Mouse (Mus musculus) layer of hippocampus, adult 9-10 months (tissue): Measurements from ENCODE around the gene Gm10318.

Experiments
- DNase-seq: peaks from one replicate; pipeline ENCODE4 v3.0.0; 2022; ENCODE audit warnings: low spot score

The Gm10318 gene

GRCm38 (mm10) chr10:77852559-77852958 lies at the start of gene Gm10318:
Gm10318 (plus strand) TSS chr10:77852859.
- DNase-seq = no peak

DNA sequence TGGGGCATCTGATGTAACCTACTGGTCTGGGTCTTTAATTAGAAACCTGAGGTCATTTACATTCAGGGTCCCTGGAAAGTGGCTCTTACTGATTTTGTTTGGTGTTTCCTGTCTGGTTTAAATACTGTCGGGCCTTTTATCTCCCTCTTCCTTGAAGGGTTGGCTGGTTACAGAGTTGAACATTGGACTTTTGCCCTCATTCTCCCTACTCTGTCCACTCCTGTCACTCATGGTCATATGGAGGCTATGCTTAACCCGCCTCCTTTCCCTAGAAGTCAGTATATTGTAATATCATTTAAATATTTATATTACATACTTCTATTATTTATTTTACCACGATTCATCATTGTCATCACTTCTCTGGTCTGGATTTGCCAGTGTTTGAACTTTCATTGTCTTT lies 48.6 kb upstream of the Gm10318 start:
- no peak for DNase-seq

GRCm38 (mm10) chr10:77811743-77812142 lies 40.9 kb upstream of the Gm10318 start, which contains the start of gene Gm9507:
Gm9507 (minus strand) TSS chr10:77811843.
- no peak for DNase-seq

GRCm38 (mm10) chr10:77814382-77814781 lies 38.3 kb upstream of the Gm10318 start, which contains the start of gene Gm2696:
Gm2696 (plus strand) TSS chr10:77814682.
- no peak for DNase-seq

DNA sequence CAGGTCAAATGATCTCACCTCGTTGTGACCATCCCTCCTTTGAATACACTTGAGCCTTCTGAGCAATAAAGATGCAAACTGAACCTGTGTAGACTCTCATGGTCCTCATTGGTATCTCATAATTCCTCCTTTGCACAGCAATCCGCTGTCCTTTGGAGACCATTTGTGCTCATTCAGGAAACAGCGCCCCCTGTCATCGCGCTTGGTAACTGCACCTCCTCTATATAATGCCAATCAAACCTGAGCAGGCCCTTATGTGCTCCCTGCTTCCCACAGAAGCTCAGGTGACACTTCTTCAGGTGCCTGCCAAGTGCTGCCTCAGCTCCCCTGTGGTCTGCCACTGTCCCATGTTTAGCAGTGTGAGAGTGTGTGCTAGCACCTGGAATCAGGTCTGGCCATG lies 37.1 kb upstream of the Gm10318 start:
- no peak for DNase-seq

- DNase-seq = no peak
Measured at GRCm38 (mm10) chr10:77818523-77818922, 34.1 kb upstream of the Gm10318 start.

DNA sequence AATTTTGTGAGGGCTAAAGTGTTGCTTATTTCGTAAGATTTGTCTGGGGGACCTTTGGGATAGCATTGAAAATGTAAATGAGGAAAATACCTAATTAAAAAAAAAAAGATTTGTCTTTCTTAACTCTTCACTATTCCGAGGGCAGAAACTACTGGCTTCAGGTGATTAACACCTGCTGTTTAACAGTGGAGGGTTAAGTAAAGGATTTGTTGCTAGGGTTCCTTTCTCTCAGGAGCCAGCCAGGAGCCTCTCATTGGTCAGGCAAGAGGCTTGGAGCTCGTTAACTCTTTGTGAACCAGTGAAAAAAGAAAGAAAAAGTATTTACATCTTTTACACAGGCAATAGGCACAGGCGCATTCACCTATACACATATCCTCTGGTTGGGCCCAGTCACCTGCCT lies 33.5 kb upstream of the Gm10318 start:
- DNase-seq = no peak

GRCm38 (mm10) chr10:77826951-77827350 lies 25.7 kb upstream of the Gm10318 start, which contains the start of gene Krtap10-4:
Krtap10-4 (minus strand) TSS chr10:77827095.
- no peak for DNase-seq

- no peak for DNase-seq
Measured at GRCm38 (mm10) chr10:77835647-77836046, 17.0 kb upstream of the Gm10318 start, which contains the start of gene Krtap10-10. Krtap10-10 (plus strand) TSS chr10:77835947.

- DNase-seq = no peak
Measured at GRCm38 (mm10) chr10:77839006-77839405, 13.7 kb upstream of the Gm10318 start.

GRCm38 (mm10) chr10:77846503-77846902 lies 6.2 kb upstream of the Gm10318 start, which contains the start of gene Gm36176:
Gm36176 (plus strand) TSS chr10:77846803.
- DNase-seq = no peak

DNA sequence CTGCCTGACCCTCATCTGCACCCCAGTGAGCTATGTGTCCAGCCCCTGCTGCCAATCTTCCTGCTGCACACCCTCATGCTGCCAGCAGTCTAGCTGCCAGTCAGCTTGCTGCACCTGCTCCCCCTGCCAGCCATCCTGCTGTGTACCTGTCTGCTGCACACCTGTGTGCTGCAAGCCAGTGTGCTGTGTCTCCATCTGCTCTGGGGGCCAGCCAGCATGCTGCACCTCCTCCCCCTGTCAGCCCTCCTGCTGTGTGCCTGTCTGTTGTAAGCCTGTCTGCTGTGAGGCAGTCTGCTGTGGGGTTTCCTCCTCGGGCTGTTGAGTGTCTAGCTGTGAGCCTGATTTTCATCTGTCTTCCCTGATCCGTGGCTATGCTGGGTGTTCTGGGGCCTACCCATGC lies 5.7 kb upstream of the Gm10318 start:
- no peak for DNase-seq

DNA sequence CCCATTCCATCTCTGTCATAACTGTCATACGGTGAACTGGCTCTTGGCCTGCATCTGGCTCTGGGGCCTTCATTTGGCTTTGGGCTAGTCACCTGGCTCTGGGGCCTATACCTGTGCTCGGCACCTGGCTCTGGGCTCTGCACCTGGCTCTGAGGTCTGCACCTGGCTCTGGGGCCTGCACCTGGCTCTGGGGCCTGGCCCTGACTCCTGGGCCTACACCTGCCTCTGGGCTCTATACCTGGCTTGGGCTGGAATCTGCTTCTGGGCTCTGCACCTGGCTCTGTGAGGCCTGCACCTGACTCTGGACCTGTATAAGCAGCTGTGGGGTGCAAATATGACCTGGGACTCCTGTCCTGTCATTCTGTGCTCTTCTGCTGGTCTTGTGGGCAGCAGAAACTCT lies 5.1 kb upstream of the Gm10318 start:
- DNase-seq = no peak

DNA sequence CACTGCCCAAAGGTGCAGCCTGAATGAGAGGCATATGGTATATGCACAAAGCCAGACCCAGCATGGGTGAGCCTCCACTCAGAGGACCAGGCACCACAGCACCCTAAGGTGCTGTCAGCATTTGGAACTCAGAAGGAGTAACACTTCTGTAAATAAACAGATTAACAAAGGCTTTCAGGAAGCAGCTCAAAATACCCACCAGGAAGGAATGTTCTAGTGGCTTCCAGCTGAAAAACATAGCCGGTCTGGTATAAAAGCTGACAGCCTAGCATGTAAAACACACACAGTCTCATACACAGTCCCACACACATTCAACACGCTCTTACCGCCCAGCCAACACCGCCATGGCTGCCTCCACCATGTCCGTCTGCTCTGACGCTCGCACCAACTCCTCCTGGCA lies 9.0 kb downstream of the Gm10318 start, which contains the start of gene Gm3285:
Gene Gm3285 (plus strand): TSS at position 301 of the 400 bp plus-strand sequence.
- no peak for DNase-seq

DNA sequence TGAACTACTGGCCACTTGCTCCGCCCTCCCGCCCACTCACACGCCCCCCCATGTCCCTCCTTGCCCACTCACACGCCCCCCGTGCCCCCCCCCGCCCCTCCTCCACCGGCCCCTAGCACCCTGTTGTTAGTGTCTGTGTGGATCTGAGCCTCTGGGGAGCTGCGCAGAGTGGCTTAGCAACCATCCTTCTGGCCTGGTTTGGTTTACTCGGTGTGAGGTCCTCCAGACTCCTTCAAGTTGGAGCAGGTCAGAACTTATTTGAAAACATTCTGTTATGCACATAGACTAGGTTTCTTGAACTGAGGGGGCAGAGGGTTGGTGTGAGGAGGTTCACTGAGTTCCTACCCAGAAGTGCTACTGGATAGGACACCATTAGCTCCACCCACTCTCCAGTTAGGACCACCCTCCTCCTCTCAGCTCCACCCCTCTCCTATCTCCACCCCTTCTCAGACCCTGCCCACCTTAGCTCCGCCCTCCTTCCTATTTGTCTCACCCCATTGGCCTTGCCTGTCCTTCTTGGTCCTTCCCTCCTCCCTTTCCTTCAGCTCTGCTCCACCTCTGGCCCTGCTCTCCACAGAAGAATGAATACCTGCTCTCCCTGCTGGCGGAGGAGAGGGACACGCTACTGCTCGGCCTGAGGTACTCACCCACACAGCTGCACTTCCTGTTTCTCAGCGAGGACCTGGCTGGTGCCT lies 11.6 kb downstream of the Gm10318 start:
- no peak for DNase-seq

DNA sequence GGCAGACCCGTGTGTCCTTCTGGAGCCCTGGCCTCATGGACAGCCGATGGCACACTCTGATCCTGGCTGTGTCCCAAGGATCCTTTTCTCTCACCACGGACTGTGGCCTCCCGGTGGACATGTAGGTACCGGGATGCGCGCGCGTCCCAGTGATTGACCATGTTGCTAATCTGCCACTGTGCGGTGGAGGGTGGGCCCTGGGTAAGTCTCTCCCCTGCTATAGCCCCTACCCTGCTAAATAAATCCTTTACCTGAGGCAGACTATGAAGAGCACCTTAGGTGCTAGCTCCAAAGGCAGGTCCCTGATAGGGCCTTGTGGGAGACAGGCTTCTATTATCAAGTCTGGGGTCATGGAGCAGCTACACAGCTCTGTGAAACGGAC lies 12.1 kb downstream of the Gm10318 start:
- no peak for DNase-seq

DNA sequence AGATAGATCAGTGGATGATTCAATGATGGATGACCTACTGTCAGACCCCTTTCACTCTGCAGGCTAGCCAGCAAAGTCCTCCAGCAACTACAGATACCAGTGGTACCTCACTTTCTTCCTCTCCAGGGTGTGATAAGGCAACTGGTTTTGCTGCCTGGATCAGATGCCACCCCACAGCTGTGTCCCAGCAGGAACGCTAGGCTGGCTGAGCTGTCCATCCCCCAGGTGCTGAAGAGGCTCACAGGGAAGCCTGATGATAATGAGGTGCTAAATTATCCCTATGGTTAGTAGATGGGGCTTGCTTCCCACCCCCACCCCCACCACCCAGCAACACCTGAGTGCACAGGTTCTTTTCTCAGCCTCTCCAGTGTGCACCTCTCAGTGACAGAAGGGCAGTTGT lies 14.9 kb downstream of the Gm10318 start:
- no peak for DNase-seq

- no peak for DNase-seq
Measured at GRCm38 (mm10) chr10:77869651-77870050, 17.0 kb downstream of the Gm10318 start.

DNA sequence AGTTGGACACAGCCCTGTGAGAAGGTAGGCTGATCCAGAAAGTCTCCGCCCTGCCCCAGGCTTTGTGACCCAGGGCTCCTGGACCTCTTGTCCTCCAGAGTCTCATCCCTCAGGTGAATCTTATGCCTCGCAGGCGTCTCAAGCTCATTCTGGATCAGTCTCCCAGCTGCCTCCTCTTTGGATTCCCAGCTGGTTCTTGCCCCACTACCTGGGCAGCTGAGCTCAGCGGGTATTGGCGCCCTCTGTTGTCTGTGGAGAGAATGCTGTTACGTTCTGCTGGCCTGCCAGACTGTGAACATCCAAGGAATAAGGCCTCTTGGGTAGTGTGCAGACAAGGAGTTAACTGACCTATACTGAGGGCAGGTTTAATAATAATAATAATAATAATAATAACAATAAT lies 26.3 kb downstream of the Gm10318 start:
- no peak for DNase-seq

DNA sequence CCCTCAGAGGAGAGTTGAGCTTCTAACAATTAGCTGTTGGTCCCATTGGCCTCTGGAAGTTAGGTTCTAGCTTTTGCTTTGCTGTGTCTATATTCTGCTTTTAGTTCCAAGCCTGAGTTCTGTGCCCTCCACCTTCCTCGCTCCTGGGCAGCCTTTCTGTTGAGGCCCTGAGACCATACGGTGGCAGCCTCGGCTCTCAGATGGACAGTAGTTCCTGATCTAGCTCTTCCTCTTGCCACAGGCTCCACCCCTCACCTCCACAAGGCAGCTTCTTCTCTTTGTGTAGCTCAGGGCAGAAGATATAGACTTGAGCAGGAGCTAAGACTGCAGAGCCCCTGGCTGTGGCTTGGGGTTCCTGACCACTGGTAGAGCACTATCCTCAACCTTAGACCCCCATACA lies 27.6 kb downstream of the Gm10318 start:
- no peak for DNase-seq

GRCm38 (mm10) chr10:77882553-77882952 lies 29.9 kb downstream of the Gm10318 start:
- DNase-seq = no peak

GRCm38 (mm10) chr10:77886007-77886747 lies 33.5 kb downstream of the Gm10318 start:
- DNase-seq = no peak

GRCm38 (mm10) chr10:77890987-77891565 lies 38.4 kb downstream of the Gm10318 start:
- no peak for DNase-seq
